Mouse (Mus musculus) heart, postnatal 0 days (tissue): Measurements from ENCODE around the gene Tmem130. TPM values are rescaled to one million over a fixed set of nuclear protein-coding genes. Genes with fewer than 3 reads are reported as not detected.
A peak's percentile ranks its signal among the peaks of the same experiment; 100 is the strongest.

ENCODE experiments used
- ATAC-seq: fragments of 200-750 bp; cut with Nextera tagmentation; 2 replicates; pipeline ENCODE4 v1.8.0; 2017; ENCODE audit warnings: low read depth, moderate number of reproducible peaks, moderate library complexity; ENCODE audit not compliant: insufficient read depth
- DNase-seq: peaks from one replicate; pipeline ENCODE4 v3.0.0-alpha.2; 2016; ENCODE audit warnings: low spot score
- H3K27ac ChIP-seq: fragments of 300-500 bp; sonication (generic); 2 replicates; pipeline ENCODE4 v1.5.1; 2014; ENCODE audit warnings: low read depth, mild to moderate bottlenecking
- H3K27me3 ChIP-seq: fragments of 300-500 bp; sonication (generic); 2 replicates; pipeline ENCODE4 v1.6.1; 2014; ENCODE audit warnings: low read length, mixed read lengths; ENCODE audit not compliant: control insufficient read depth, insufficient read depth
- H3K36me3 ChIP-seq: fragments of 300-500 bp; sonication (generic); replicated peaks from 2 replicates; pipeline ENCODE4 v1.6.1; 2014; ENCODE audit warnings: low read length, mixed read lengths; ENCODE audit not compliant: control insufficient read depth, insufficient read depth
- H3K4me1 ChIP-seq: fragments of 300-500 bp; sonication (generic); 2 replicates; pipeline ENCODE4 v1.6.1; 2014; ENCODE audit warnings: antibody characterized with exemption; ENCODE audit not compliant: control insufficient read depth, insufficient read depth
- H3K4me2 ChIP-seq: fragments of 300-500 bp; sonication (generic); 2 replicates; pipeline ENCODE4 v1.6.1; 2014; ENCODE audit warnings: low read depth, mild to moderate bottlenecking, low read length, moderate library complexity
- H3K4me3 ChIP-seq: fragments of 300-500 bp; sonication (generic); 2 replicates; pipeline ENCODE4 v1.5.1; 2014; ENCODE audit warnings: low read depth, low read length
- H3K9ac ChIP-seq: fragments of 300-500 bp; sonication (generic); replicated peaks from 2 replicates; pipeline ENCODE4 v1.6.1; 2014; ENCODE audit warnings: low read depth, low read length, mixed read lengths
- H3K9me3 ChIP-seq: fragments of 300-500 bp; sonication (generic); replicated peaks from 2 replicates; pipeline ENCODE4 v1.6.1; 2016; ENCODE audit warnings: low read length; ENCODE audit not compliant: control insufficient read depth
- CTCF ChIP-seq: IDR thresholded peaks from 2 replicates; pipeline ENCODE4 v1.5.1; 2016; ENCODE audit warnings: antibody characterized with exemption, control low read depth, low read depth
- EP300 ChIP-seq: IDR thresholded peaks from 2 replicates; pipeline ENCODE4 v1.6.1; 2016; ENCODE audit warnings: antibody characterized with exemption, low read depth
- WGBS: fragments of 180-500 bp; shearing (Covaris S2); extraction: QIAGEN DNeasy Blood & Tissue Kit; methylation state at CpG from one replicate; pipeline ENCODE4 v1.1.7; 2014; 5-methylcytosine and 5-hydroxymethylcytosine counted together
- polyA plus RNA-seq: library from polyadenylated mRNA; unstranded; fragments of >200 nt; fragmentation: Nextera tagmentation; extraction: Ambion mirVana; gene quantifications from 2 replicates; pipeline ENCODE4 v1.2.1, GENCODE M21; 2015
- total RNA-seq: library from RNA; depleted of rRNA; stranded (reverse); fragments of >200 nt; gene quantifications from 2 replicates; pipeline ENCODE4 v1.2.3, GENCODE M21; 2014; ENCODE audit warnings: low replicate concordance

Tmem130 gene
- total and polyA plus RNA-seq, 2 experiments from 2014 or later: 0.44 to 0.53 TPM

DNA sequence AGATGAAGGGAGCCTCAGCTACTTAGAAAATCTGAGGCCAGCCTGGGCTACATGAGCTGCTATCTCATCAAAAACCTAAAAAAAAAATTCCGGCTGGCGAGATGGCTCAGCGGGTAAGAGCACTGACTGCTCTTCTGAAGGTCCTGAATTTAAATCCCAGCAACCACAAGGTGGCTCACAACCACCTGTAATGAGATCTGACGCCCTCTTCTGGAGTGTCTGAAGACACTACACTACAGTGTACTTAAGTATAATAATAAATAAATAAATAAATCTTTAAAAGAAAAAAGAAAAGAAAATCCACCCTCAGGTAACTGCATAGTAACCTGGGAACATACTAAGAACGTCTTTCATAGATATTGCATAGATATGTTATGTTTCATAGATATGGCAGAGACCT lies 31.8 kb upstream of the Tmem130 start:
- TF ChIP-seq CTCF: no peak
- TF ChIP-seq EP300: no peak
- Histone ChIP-seq H3K27me3 (no peaks in the 10 kb centered on the region), H3K9me3 (no peaks in the 10 kb centered on the region), H3K9ac (no peak overlapping the region), H3K27ac (no peak overlapping the region), H3K4me3 (no peak overlapping the region), H3K4me2 (no peak overlapping the region), H3K36me3 (peaks cover 100% of the 10 kb centered on the region), H3K4me1 (no peaks in the 10 kb centered on the region)
- ATAC-seq (no peak), DNase-seq (no peak)
- 83% methylated on average over 5 of the region's 5 CpGs for WGBS

DNA sequence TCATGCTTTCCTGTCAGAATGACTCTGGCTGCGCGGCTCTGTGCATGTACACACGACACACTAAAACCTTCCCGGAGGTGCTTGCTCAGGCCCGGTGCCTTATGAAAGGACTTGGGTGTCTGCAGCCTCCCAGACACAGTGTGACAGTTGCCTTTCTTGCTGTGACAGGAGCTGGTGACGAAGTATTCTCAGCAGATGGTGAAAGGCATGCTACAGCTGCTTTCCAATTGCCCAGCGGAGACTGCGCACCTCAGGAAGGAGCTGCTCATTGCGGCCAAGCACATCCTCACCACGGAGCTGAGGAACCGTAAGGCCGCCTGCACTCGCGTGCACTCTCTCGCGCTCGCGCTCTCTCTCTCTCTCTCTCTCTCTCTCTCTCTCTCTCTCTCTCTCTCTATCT lies 24.8 kb upstream of the Tmem130 start:
- Histone ChIP-seq H3K4me2 (no peak overlapping the region), H3K4me3 (no peak overlapping the region), H3K27ac (no peak overlapping the region), H3K36me3 (peaks cover 98% of the 10 kb centered on the region), H3K9ac (no peak overlapping the region), H3K27me3 (no peaks in the 10 kb centered on the region), H3K9me3 (no peaks in the 10 kb centered on the region), H3K4me1 (no peaks in the 10 kb centered on the region)
- DNase-seq: no peak
- TF ChIP-seq EP300: no peak
- no peak for TF ChIP-seq CTCF
- 96% methylated on average over 18 of the region's 18 CpGs for WGBS
- no peak for ATAC-seq

GRCm38 (mm10) chr5:144780654-144781053 lies 19.0 kb upstream of the Tmem130 start:
- Histone ChIP-seq H3K4me1 (no peaks in the 10 kb centered on the region), H3K4me2 (no peak overlapping the region), H3K27ac (no peak overlapping the region), H3K9me3 (no peaks in the 10 kb centered on the region), H3K4me3 (no peak overlapping the region), H3K9ac (no peak overlapping the region), H3K36me3 (peaks cover 99% of the 10 kb centered on the region), H3K27me3 (no peaks in the 10 kb centered on the region)
- TF ChIP-seq EP300: no peak
- TF ChIP-seq CTCF: no peak
- DNase-seq: no peak
- no peak for ATAC-seq
- WGBS: 68% methylated on average over 8 of the region's 8 CpGs

DNA sequence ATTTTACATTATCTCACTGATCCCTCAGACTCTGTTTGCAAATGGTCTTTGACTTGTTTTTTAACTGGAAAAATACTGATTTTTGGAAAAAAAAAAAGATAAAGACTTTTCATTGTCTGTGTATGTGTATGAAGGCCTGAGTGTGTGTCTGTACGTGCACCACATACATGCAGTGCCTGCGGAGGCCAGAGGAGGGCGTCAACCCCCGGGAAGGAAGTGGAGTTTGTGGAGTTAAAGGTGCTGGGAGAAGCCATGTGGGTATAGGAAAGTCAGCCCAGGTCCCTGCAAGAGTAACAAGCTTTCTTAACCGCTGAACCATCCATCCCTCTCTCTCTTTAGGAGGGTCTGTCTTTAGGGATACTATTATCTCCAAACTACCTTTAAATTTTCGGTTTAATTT lies 11.6 kb upstream of the Tmem130 start:
- no peak for TF ChIP-seq EP300
- no peak for TF ChIP-seq CTCF
- Histone ChIP-seq H3K4me1 (peaks cover 9% of the 10 kb centered on the region), H3K9me3 (no peaks in the 10 kb centered on the region), H3K4me3 (no peak overlapping the region), H3K9ac (no peak overlapping the region), H3K27me3 (no peaks in the 10 kb centered on the region), H3K36me3 (peaks cover 53% of the 10 kb centered on the region), H3K27ac (no peak overlapping the region), H3K4me2 (no peak overlapping the region)
- DNase-seq (no peak), ATAC-seq (no peak)
- 93% methylated on average over 6 of the region's 6 CpGs for WGBS

DNA sequence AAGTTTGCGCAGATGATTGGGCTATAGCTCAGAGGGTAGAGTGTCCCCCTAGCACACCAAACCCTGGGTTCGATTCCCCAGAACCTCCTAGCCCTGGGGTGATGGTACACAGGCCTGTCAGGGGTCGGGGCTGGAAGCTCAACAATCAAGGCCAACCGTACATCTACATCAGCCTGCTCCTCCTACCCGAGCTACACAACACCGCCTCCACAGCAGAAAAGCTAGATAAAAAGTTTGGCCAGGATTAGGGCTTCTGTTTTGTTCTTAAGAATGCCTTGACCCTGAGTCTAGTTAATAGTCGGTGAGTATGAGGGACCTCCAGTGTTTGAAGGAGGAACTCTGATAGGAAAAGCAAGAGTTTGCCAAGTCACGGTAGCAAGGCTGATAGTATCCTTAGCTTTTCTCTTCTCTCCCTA lies 7.5 kb upstream of the Tmem130 start:
- Histone ChIP-seq H3K4me1 (peaks cover 9% of the 10 kb centered on the region), H3K36me3 (peaks cover 21% of the 10 kb centered on the region), H3K4me2 (peak overlapping the region; percentile 79), H3K27me3 (no peaks in the 10 kb centered on the region), H3K9ac (peak overlapping the region; percentile 85), H3K4me3 (peak overlapping the region; percentile 89), H3K27ac (peak overlapping the region; percentile 95), H3K9me3 (no peaks in the 10 kb centered on the region)
- DNase-seq (peak; percentile 23), ATAC-seq (peak; percentile 7; the same call in 1 of the 2 replicates)
- WGBS: 8% methylated on average over 8 of the region's 8 CpGs
- TF ChIP-seq CTCF (no peak), EP300 (no peak)
